Mouse (Mus musculus): Measurements from ENCODE around the gene Gnptg.

- no peak for TF ChIP-seq POLR2A (IDR thresholded peaks at IDR 0.05; ENCODE audit: borderline replicate concordance, extremely low read depth, low read depth, low read length)
- no peak for TF ChIP-seq CTCF (IDR thresholded peaks at IDR 0.05; ENCODE audit: insufficient read depth, low read length)
Measured at GRCm38 (mm10) chr17:25257804-25258261, 17.9 kb upstream of the Gnptg start.

All from lung, adult 2 months (tissue).